Mouse (Mus musculus) testis, adult 2 months (tissue): Measurements from ENCODE around the gene 2010005H15Rik. TPM values are rescaled to one million over a fixed set of nuclear protein-coding genes. Genes with fewer than 3 reads are reported as not detected.
"Not testable (repeated sequence)": the region's sequence is repeated elsewhere in the genome, so short reads cannot be mapped to it uniquely, and the experiment has no call there.

ENCODE experiments used
- H3K27ac ChIP-seq: fragments of 200-500 bp; 2 replicates; pipeline ENCODE4 v1.5.1; 2012; ENCODE audit warnings: low read depth, low read length; ENCODE audit not compliant: control insufficient read depth, insufficient read depth
- H3K27me3 ChIP-seq: fragments of 200-500 bp; 2 replicates; pipeline ENCODE4 v1.6.1; 2012; ENCODE audit warnings: mild to moderate bottlenecking, low read length, moderate library complexity; ENCODE audit not compliant: control insufficient read depth, insufficient read depth
- H3K36me3 ChIP-seq: fragments of 200-500 bp; 2 replicates; pipeline ENCODE4 v1.6.1; 2012; ENCODE audit warnings: mild to moderate bottlenecking, low read length; ENCODE audit not compliant: control insufficient read depth, insufficient read depth
- H3K4me1 ChIP-seq: fragments of 200-500 bp; 2 replicates; pipeline ENCODE4 v1.6.1; 2012; ENCODE audit warnings: low read length; ENCODE audit not compliant: control insufficient read depth, insufficient read depth
- H3K4me3 ChIP-seq: fragments of 200-500 bp; 2 replicates; pipeline ENCODE4 v1.5.1; 2012; ENCODE audit warnings: low read depth, mild to moderate bottlenecking, low read length, moderate library complexity, mixed read lengths; ENCODE audit not compliant: control insufficient read depth
- CTCF ChIP-seq: fragments of 200-500 bp; IDR thresholded peaks from 2 replicates; pipeline ENCODE4 v1.5.1; 2012; ENCODE audit warnings: low read depth, mild to moderate bottlenecking, inconsistent platforms, low read length, moderate library complexity; ENCODE audit not compliant: control insufficient read depth, insufficient read depth, insufficient replicate concordance
- POLR2A ChIP-seq: fragments of 200-500 bp; IDR thresholded peaks from 2 replicates; pipeline ENCODE4 v1.6.1; 2012; ENCODE audit warnings: low read depth, mild to moderate bottlenecking, inconsistent platforms, low read length, moderate library complexity; ENCODE audit not compliant: control insufficient read depth
- polyA plus RNA-seq: library from polyadenylated mRNA; depleted of rRNA; stranded (reverse); fragments of >200 nt; gene quantifications from 2 replicates; pipeline ENCODE4 v1.2.3, GENCODE M21; 2012; rRNA removed

2010005H15Rik gene
- polyA plus RNA-seq, result not detected in 2 replicates

DNA sequence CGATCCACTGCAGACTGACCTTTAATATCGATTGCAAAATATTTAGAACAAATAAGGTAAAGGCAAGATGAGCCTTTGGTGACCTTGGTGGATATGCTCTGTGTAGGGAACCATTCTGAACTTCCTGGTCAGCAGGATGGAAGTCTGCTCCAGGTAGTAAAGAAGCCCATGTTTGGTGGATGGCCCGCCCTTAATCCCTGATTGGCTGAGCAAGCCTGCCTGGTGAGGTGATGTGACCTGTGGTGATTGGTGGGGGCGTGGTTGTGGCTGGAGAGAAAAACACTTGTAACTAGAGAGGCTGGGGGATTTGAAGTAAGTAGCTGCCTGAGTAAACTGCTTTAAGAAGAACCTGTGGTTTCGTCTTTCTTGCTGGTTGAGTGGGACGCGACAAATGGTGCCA lies at the start of gene 2010005H15Rik:
TSS of gene 2010005H15Rik (plus strand) at position 301 of the 400 bp plus-strand sequence.
- H3K27ac ChIP-seq, H3K4me1 ChIP-seq, H3K36me3 ChIP-seq, H3K4me3 ChIP-seq, H3K27me3 ChIP-seq: not testable (repeated sequence)

DNA sequence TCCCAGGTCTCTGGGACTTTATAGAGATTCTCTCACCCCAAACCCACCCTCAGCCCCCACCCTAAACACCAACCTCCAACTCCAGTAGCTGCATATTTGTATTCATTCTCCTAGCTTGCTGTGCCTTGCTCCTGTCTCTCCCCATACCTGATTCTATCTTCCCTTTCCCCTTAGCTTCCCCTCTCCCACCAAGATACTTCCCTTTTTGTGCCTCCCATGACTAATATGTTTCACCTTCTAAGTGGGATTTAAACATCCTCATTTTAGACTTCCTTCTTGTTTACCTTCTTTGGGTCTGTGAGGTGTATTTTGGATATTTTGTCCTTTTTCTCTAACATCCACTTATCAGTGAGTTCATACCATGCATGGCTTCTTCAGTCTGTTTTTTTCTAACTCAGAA lies 45.2 kb upstream of the 2010005H15Rik start:
- Histone ChIP-seq H3K27me3 (no peaks in the 10 kb centered on the region), H3K36me3 (no peaks in the 10 kb centered on the region), H3K4me3 (no peak overlapping the region), H3K4me1 (no peaks in the 10 kb centered on the region), H3K27ac (no peak overlapping the region)
- no peak for TF ChIP-seq CTCF
- no peak for TF ChIP-seq POLR2A

DNA sequence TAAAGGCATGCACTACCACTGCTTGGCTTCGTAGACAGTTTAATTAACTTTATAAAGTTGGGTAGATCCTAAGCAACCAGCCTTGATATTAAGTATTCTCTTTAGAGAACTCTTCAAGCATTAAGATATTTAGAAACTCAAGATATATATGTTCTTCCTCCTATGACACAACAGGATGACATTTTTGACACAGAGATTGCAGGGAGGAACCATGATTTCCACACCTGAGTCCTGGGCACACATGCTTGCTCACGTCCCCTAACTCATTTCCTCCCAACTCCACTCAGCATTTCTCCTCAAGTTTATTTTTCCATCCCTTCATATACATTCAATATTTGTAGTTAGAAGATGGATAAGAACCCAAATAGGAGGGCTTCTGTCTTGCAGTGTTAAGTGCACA lies 41.4 kb upstream of the 2010005H15Rik start:
- H3K27ac ChIP-seq, result no peak overlapping the region
- H3K36me3 ChIP-seq, result no peaks in the 10 kb centered on the region
- TF ChIP-seq CTCF (no peak), POLR2A (no peak)
- no peak overlapping the region for H3K4me3 ChIP-seq
- no peaks in the 10 kb centered on the region for H3K4me1 ChIP-seq
- H3K27me3 ChIP-seq, result no peaks in the 10 kb centered on the region

DNA sequence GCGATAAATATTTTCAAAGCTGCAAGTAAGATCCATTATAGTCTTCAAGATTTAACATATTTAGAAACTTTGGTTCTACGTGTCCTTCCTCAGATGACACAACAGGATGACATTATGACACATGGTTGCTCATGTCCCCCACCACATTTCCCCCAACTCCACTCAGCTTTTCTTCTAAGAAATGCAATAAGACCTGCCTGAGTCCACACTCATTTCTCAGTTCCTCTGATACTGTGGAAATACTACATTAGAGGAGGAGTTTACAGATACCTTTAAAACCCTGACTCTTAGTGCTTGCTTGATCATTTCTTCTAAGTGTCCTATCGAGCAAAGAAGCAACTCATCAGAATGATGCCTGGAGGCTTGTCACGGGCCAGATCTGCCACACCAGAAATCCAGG lies 37.4 kb upstream of the 2010005H15Rik start, which contains the start of gene Gm5483:
TSS of gene Gm5483 (plus strand) at position 301 of the 400 bp plus-strand sequence.
- not testable (repeated sequence) for H3K4me3 ChIP-seq, H3K27ac ChIP-seq, H3K4me1 ChIP-seq, H3K27me3 ChIP-seq, H3K36me3 ChIP-seq

DNA sequence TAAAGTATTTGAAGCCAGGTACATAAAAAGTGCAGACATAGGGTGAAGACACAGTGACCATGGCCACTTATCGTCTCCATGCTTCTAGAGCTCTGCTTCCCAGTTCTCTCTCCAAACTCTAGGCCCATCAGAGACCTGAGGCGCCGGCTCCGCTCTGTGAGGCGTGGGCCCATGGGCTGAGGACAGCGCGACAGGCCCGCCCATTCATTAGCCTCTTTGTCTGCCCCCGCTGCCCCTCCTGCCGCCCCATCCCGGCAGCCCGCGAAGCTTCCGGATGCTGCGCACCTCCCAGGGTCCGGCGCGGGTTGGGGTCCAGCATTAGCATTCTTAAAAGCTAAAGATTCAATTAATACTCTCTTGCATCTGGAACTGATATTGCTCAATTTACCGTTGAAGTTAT lies 22.0 kb upstream of the 2010005H15Rik start:
- Histone ChIP-seq H3K4me1 (no peaks in the 10 kb centered on the region), H3K27ac (no peak overlapping the region), H3K4me3 (no peak overlapping the region), H3K27me3 (no peaks in the 10 kb centered on the region), H3K36me3 (no peaks in the 10 kb centered on the region)
- no peak for TF ChIP-seq POLR2A

GRCm38 (mm10) chr16:36203846-36204245 lies 17.4 kb upstream of the 2010005H15Rik start:
- no peaks in the 10 kb centered on the region for H3K27me3 ChIP-seq
- TF ChIP-seq CTCF, result no peak
- TF ChIP-seq POLR2A, result no peak
- no peak overlapping the region for H3K27ac ChIP-seq
- H3K4me3 ChIP-seq, result no peak overlapping the region
- no peaks in the 10 kb centered on the region for H3K4me1 ChIP-seq
- H3K36me3 ChIP-seq, result no peaks in the 10 kb centered on the region

DNA sequence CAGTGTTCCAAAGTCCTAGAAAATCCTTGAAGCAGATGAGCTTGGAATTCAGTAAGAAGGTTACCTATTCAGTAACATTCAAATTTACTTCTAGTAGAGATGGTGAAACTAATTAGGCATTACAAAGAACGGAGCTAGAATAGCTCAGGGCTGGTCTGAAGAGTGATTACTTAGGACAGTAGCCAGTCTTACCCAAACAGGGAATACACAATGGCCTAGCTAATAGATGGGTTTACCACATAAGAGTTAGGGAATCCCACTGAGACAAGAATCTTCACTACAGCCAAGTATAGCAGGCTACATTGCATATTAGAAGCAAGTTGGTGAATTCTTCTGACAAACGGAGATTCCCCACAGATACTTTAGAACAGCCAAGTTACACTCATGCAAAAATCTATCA lies 15.6 kb upstream of the 2010005H15Rik start:
- H3K36me3 ChIP-seq, H3K4me1 ChIP-seq, H3K27me3 ChIP-seq, H3K4me3 ChIP-seq, H3K27ac ChIP-seq: not testable (repeated sequence)

GRCm38 (mm10) chr16:36209967-36210453 lies 11.3 kb upstream of the 2010005H15Rik start, which contains the start of gene Gm5416:
Gene Gm5416 (plus strand): TSS chr16:36210403.
- H3K36me3 ChIP-seq, result no peaks in the 10 kb centered on the region
- no peaks in the 10 kb centered on the region for H3K27me3 ChIP-seq
- H3K4me1 ChIP-seq, result no peaks in the 10 kb centered on the region
- H3K4me3 ChIP-seq, result no peak within 1 kb of the TSS
- TF ChIP-seq CTCF (no peak), POLR2A (no peak)
- no peak within 1 kb of the TSS for H3K27ac ChIP-seq

GRCm38 (mm10) chr16:36260585-36260984 lies 39.3 kb downstream of the 2010005H15Rik start:
- H3K4me3 ChIP-seq, H3K4me1 ChIP-seq, H3K36me3 ChIP-seq, H3K27ac ChIP-seq, H3K27me3 ChIP-seq: not testable (repeated sequence)

- not testable (repeated sequence) for H3K27ac ChIP-seq, H3K27me3 ChIP-seq, H3K4me1 ChIP-seq, H3K4me3 ChIP-seq, H3K36me3 ChIP-seq
Observed at GRCm38 (mm10) chr16:36276796-36277195, 55.5 kb downstream of the 2010005H15Rik start, which contains the start of gene Stfa1. Gene Stfa1 (plus strand): TSS chr16:36276951.
